Mouse (Mus musculus): ENCODE measurements at regions not wholly inside any gene's neighbourhood (a gene's known extent, or its start where the extent isn't known, plus 50 kb on each side); places are given as distances from the start of the nearest gene placed in this dataset.
A peak's percentile ranks its signal among the peaks of the same experiment; 100 is the strongest.

GRCm38 (mm10) chr17:44370966-44371465, 182.6 kb downstream of the Clic5 start:
- no peaks in the 10 kb centered on the region for H3K9me3 ChIP-seq
- WGBS: 90% methylated on average over 3 of the region's 3 CpGs
- H3K27ac ChIP-seq: no peak overlapping the region
- no peaks in the 10 kb centered on the region for H3K27me3 ChIP-seq
- peaks cover 11% of the 10 kb centered on the region for H3K4me1 ChIP-seq
- H3K4me3 ChIP-seq: no peak overlapping the region
- no peak overlapping the region for H3K4me2 ChIP-seq (replicated peaks)
- ATAC-seq (ENCODE audit: insufficient number of reproducible peaks, insufficient read depth, low FRiP score, low TSS enrichment): no peak
- H3K9ac ChIP-seq: no peak overlapping the region
- H3K36me3 ChIP-seq: no peaks in the 10 kb centered on the region

GRCm38 (mm10) chr17:44371620-44372019, 183.2 kb downstream of the Clic5 start:
- Histone ChIP-seq H3K4me2 (replicated peaks) (no peak overlapping the region), H3K4me1 (peaks cover 6% of the 10 kb centered on the region; the same call in 1 of the 2 replicates), H3K4me3 (no peak overlapping the region), H3K9me3 (no peaks in the 10 kb centered on the region), H3K27me3 (no peaks in the 10 kb centered on the region), H3K27ac (no peak overlapping the region), H3K9ac (no peak overlapping the region), H3K36me3 (no peaks in the 10 kb centered on the region)
- 0 out of 2 replicates have a peak, but pooled peaks have one; percentile 41 for ATAC-seq (ENCODE audit: insufficient number of reproducible peaks, insufficient read depth, low FRiP score, low TSS enrichment)
- whole genome bisulfite sequencing: 60% methylated on average over 3 of the region's 3 CpGs

DNA sequence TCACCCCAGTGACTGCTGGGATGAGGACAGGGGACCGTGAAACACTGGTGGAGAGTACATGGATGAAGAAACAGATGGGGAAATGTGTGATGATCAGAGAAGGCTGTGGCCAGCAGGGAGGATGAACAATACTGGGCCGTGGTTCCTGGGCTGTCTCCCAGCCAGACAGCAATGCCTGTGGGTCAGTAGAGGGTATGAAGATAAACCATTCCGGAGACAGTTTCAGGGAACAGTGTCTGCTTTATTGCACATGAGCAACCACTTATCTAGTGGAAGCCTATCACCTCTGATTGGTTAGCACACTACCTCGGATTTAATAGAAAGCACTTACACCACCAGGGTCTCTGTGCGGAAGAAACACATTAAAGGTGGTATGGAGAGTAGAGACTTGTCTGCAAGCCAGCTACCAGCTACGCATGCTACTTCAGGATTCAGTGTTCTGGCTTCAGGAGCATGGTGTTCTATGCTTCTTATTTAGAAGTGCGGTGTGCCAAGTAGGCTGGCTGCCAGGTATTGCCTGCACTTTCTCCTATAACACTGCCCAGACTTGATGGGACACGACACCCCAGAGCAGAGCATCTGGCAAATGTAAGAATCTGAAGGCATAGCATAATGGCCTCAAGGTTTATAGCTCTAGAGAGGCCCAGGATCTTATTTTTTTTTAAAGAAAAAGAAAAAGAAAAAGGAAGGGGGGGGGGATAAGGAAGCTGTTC, 185.5 kb downstream of the Clic5 start:
- Histone ChIP-seq H3K27ac (no peak overlapping the region), H3K4me3 (no peak overlapping the region), H3K9ac (no peak overlapping the region), H3K4me2 (replicated peaks) (no peak overlapping the region), H3K9me3 (no peaks in the 10 kb centered on the region), H3K27me3 (no peaks in the 10 kb centered on the region), H3K4me1 (0 out of 2 replicates have a peak, but pooled peaks cover under 1% of the 10 kb centered on the region), H3K36me3 (no peaks in the 10 kb centered on the region)
- ATAC-seq (ENCODE audit: insufficient number of reproducible peaks, insufficient read depth, low FRiP score, low TSS enrichment): no peak
- 80% methylated on average over 8 of the region's 8 CpGs for WGBS

DNA sequence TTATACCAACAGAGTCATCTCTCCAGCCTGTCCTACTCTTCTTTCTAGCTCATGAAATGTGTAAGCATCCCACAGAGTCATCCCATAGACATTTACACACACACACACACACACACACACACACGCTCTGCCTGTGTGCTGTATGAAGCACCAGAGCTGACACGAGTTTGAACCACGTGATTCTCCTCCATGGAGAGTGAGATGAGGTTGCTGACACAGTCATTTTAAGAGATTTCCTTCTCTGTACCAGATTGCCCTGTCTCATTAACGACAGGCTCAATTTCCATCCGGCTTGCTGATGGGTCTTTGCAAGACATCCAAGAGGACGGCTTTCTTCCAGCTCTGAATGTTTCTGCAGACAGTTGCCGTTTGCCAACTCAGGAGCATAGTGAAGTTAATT, 190.0 kb downstream of the Clic5 start:
- Histone ChIP-seq H3K9ac (no peak overlapping the region), H3K36me3 (no peaks in the 10 kb centered on the region), H3K4me1 (0 out of 2 replicates have a peak, but pooled peaks cover 4% of the 10 kb centered on the region), H3K4me3 (no peak overlapping the region), H3K27me3 (no peaks in the 10 kb centered on the region), H3K9me3 (no peaks in the 10 kb centered on the region), H3K27ac (no peak overlapping the region), H3K4me2 (replicated peaks) (no peak overlapping the region)
- ATAC-seq (ENCODE audit: insufficient number of reproducible peaks, insufficient read depth, low FRiP score, low TSS enrichment): no peak
- 60% methylated on average over 7 of the region's 7 CpGs for WGBS

DNA sequence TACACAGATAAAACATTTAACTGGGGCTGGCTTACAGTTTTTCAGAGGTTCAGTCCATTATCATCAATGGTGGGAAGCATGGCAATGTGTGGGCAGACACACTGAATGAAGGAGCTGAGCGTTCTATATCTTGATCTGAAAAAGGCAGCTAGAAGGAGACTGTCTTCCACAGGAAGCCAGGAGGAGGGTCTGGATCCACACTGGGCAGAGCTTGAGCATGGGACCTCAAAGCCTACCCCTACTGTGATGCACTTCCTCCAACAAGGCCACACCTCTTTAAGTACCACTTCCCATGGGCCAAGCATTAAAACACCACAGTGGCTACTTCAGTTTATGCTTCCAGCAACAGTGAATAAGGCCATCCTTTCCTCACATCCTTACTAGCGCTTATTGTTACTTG, 200.5 kb downstream of the Clic5 start:
- no peaks in the 10 kb centered on the region for H3K4me1 ChIP-seq
- 95% methylated on average over 2 of the region's 2 CpGs for WGBS
- no peak overlapping the region for H3K4me2 ChIP-seq (replicated peaks)
- H3K27ac ChIP-seq: no peak overlapping the region
- no peaks in the 10 kb centered on the region for H3K9me3 ChIP-seq
- ATAC-seq (ENCODE audit: insufficient number of reproducible peaks, insufficient read depth, low FRiP score, low TSS enrichment): no peak
- no peak overlapping the region for H3K9ac ChIP-seq
- no peaks in the 10 kb centered on the region for H3K27me3 ChIP-seq
- H3K36me3 ChIP-seq: no peaks in the 10 kb centered on the region
- H3K4me3 ChIP-seq: no peak overlapping the region

GRCm38 (mm10) chr17:44397829-44398228, 209.4 kb downstream of the Clic5 start:
- Histone ChIP-seq H3K4me3 (no peak overlapping the region), H3K9ac (no peak overlapping the region), H3K27me3 (no peaks in the 10 kb centered on the region), H3K9me3 (no peaks in the 10 kb centered on the region), H3K4me1 (no peaks in the 10 kb centered on the region; the same call in 1 of the 2 replicates), H3K4me2 (replicated peaks) (no peak overlapping the region), H3K27ac (no peak overlapping the region), H3K36me3 (no peaks in the 10 kb centered on the region)
- 37% methylated on average over 5 of the region's 5 CpGs for WGBS
- no peak for ATAC-seq (ENCODE audit: insufficient number of reproducible peaks, insufficient read depth, low FRiP score, low TSS enrichment)

DNA sequence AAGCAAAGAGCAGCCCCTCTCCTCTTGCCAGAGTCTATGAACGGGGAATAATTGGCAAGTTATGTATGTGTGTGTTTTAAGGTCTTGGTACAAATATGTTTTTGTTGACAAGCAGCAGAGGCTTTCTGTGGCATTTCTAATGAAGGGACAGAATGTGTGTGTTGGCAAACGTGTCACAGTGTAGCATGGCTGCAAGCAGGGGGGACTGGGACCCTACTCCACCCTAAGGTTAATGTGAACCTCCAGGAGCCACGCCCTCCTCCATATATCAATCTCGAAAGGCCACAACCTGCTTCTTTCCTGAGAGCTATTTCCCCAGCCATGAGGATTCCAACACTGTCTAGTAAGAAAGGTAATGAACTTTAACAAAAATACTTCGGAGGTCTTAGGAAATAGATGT, 209.8 kb downstream of the Clic5 start:
- Histone ChIP-seq H3K4me3 (no peak overlapping the region), H3K27me3 (no peaks in the 10 kb centered on the region), H3K27ac (no peak overlapping the region), H3K4me2 (replicated peaks) (no peak overlapping the region), H3K4me1 (no peaks in the 10 kb centered on the region; the same call in 1 of the 2 replicates), H3K36me3 (no peaks in the 10 kb centered on the region), H3K9ac (no peak overlapping the region), H3K9me3 (no peaks in the 10 kb centered on the region)
- WGBS: 46% methylated on average over 5 of the region's 5 CpGs
- no peak for ATAC-seq (ENCODE audit: insufficient number of reproducible peaks, insufficient read depth, low FRiP score, low TSS enrichment)

DNA sequence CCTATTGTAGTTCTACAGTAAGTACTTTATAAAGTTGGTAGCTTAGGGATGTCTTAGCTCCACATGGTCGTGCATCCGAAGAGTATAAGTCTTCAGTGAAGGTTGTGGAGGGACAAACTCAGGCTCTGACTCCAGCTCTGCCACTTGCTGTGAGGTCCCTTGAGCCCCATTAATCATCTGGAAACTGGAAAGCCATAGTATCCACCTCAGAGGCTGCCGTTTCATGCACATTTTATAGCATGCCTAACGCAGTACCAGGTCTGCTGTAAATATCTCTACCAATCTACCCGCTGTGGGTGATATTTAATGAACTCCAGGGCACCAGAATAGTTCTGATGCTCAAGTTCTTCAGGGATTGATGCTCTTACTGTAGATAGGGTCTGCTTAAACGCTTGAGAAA, 216.5 kb downstream of the Clic5 start:
- Histone ChIP-seq H3K27me3 (no peaks in the 10 kb centered on the region), H3K4me1 (no peaks in the 10 kb centered on the region; the same call in 1 of the 2 replicates), H3K9me3 (no peaks in the 10 kb centered on the region), H3K27ac (no peak overlapping the region), H3K9ac (no peak overlapping the region), H3K4me2 (replicated peaks) (no peak overlapping the region), H3K4me3 (no peak overlapping the region), H3K36me3 (no peaks in the 10 kb centered on the region)
- ATAC-seq (ENCODE audit: insufficient number of reproducible peaks, insufficient read depth, low FRiP score, low TSS enrichment): no peak
- 79% methylated on average over 6 of the region's 6 CpGs for WGBS

GRCm38 (mm10) chr17:44410961-44411360, 222.6 kb downstream of the Clic5 start:
- no peak overlapping the region for H3K9ac ChIP-seq
- no peak overlapping the region for H3K4me3 ChIP-seq
- H3K27ac ChIP-seq: no peak overlapping the region
- WGBS: 64% methylated on average over 2 of the region's 2 CpGs
- no peaks in the 10 kb centered on the region for H3K4me1 ChIP-seq
- no peaks in the 10 kb centered on the region for H3K27me3 ChIP-seq
- no peak overlapping the region for H3K4me2 ChIP-seq (replicated peaks)
- H3K9me3 ChIP-seq: 0 out of 2 replicates have a peak, but pooled peaks cover 7% of the 10 kb centered on the region
- no peak for ATAC-seq (ENCODE audit: insufficient number of reproducible peaks, insufficient read depth, low FRiP score, low TSS enrichment)
- H3K36me3 ChIP-seq: no peaks in the 10 kb centered on the region

DNA sequence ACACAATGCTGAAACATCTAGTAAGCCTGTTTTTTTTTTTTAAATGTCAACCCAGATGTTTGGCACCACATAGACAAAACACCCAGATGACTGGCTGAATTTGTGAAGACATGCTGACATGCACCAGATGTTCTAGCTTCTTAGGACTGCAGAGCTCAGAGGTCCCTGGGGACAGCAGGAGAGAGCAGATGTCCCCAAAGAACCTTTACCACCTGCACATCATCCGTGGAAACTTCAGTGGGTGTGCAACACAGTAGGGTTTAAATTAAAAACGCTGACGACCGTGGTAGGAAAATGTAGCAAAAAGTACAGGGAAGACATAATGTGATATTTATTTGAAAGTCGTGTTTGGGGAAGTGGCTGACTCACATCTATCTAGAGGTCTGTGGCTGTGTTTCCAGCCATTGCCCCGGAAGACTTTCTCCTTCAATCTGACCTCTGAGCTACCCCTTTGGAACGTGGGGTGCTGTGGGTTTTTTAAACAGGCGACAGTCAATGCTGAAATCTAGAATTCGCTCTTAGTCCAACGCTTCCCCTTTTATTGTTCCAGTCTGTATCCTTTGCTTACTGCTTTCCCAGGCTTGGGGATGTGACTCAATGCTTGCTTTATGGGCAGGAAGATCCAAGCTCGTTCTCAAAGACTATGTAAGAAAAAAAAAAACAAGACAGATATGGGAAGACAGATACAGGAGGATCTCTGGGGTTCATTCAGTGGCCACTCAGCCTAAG, 230.5 kb downstream of the Clic5 start:
- no peaks in the 10 kb centered on the region for H3K27me3 ChIP-seq
- no peak overlapping the region for H3K4me2 ChIP-seq (replicated peaks)
- H3K36me3 ChIP-seq: no peaks in the 10 kb centered on the region
- peaks cover 34% of the 10 kb centered on the region for H3K4me1 ChIP-seq
- H3K9me3 ChIP-seq: 0 out of 2 replicates have a peak, but pooled peaks cover 7% of the 10 kb centered on the region
- 0 out of 2 replicates have a peak overlapping the region, but pooled peaks have one; percentile 79 for H3K27ac ChIP-seq
- no peak for ATAC-seq (ENCODE audit: insufficient number of reproducible peaks, insufficient read depth, low FRiP score, low TSS enrichment)
- no peak overlapping the region for H3K4me3 ChIP-seq
- whole genome bisulfite sequencing: 64% methylated on average over 11 of the region's 11 CpGs
- H3K9ac ChIP-seq: no peak overlapping the region

- no peaks in the 10 kb centered on the region for H3K36me3 ChIP-seq
- WGBS: 89% methylated on average over 7 of the region's 7 CpGs
- no peak for ATAC-seq (ENCODE audit: insufficient number of reproducible peaks, insufficient read depth, low FRiP score, low TSS enrichment)
- H3K9ac ChIP-seq: no peak overlapping the region
- no peak overlapping the region for H3K4me2 ChIP-seq (replicated peaks)
- H3K4me1 ChIP-seq: peaks cover 34% of the 10 kb centered on the region
- no peaks in the 10 kb centered on the region for H3K27me3 ChIP-seq
- no peak overlapping the region for H3K4me3 ChIP-seq
- 0 out of 2 replicates have a peak, but pooled peaks cover 7% of the 10 kb centered on the region for H3K9me3 ChIP-seq
- H3K27ac ChIP-seq: peak overlapping the region; percentile 79
These were observed 231.0 kb downstream of the Clic5 start for GRCm38 (mm10) chr17:44419405-44419729.

All from embryonic facial prominence, embryonic 12.5 days (tissue).